Mouse (Mus musculus): ENCODE measurements at regions not wholly inside any gene's neighbourhood (a gene's known extent, or its start where the extent isn't known, plus 50 kb on each side); places are given as distances from the start of the nearest gene placed in this dataset.

- no peak for TF ChIP-seq CTCF (IDR thresholded peaks at IDR 0.05; ENCODE audit: borderline replicate concordance, control insufficient read depth, extremely low read depth, insufficient read depth, low read length, poor library complexity)
- TF ChIP-seq POLR2A (IDR thresholded peaks at IDR 0.05; ENCODE audit: control insufficient read depth, extremely low read depth, insufficient read depth, low read length, poor library complexity), result no peak
Observed at GRCm38 (mm10) chr3:149805345-149805744, 815.0 kb upstream of the Adgrl2 start.

Measured in thymus, adult 2 months (tissue).